Mouse (Mus musculus): ENCODE data around the gene Zbtb38. TPM values are rescaled to one million over a fixed set of nuclear protein-coding genes. Genes with fewer than 3 reads are reported as not detected.

Gene Zbtb38
- total and polyA plus RNA-seq, 2 experiments = 2.9 to 12.4 TPM

DNA sequence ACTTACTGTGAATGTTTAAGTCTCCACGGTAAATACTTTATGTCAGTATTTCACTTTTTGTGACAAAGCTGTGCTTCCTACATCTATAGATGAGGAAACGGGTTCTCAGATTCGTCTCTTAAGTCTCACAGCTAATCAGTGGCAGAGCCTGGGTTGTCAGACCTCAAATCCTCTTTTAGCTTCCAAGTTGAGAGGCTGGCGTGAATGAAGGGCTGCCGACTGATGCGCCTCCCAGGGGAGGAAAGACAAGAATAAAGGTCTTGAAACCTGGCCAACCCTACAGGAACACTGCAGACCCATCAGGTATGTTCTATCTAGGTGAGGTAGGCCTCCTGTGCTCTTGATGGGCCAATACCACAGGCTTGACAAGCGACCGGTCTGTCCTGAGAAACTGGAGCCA lies 761 bp upstream of the Zbtb38 start:
- no peak for TF ChIP-seq CTCF (IDR thresholded peaks at IDR 0.05; ENCODE audit: low read depth, low read length)
- no peaks in the 10 kb centered on the region; the same call in 1 of the 2 replicates for H3K36me3 ChIP-seq (ENCODE audit: control insufficient read depth, insufficient read depth, low read length)
- WGBS = 92% methylated on average over 8 of the region's 8 CpGs
- no peaks in the 10 kb centered on the region for H3K27me3 ChIP-seq (ENCODE audit: control insufficient read depth, insufficient read depth, low read length)
- H3K27ac ChIP-seq (replicated peaks; ENCODE audit: insufficient read depth, low read depth, low read length) = no peak overlapping the region
- DNase-seq (ENCODE audit: extremely low read depth, low read depth, low spot score) = no peak
- H3K79me2 ChIP-seq (ENCODE audit: control insufficient read depth, insufficient read depth, low read length) = no peaks in the 10 kb centered on the region
- H3K9ac ChIP-seq (ENCODE audit: low read depth, low read length) = no peak overlapping the region
- H3K4me3 ChIP-seq (ENCODE audit: insufficient read depth, low read depth, low read length) = no peak overlapping the region
- no peaks in the 10 kb centered on the region for H3K4me1 ChIP-seq (ENCODE audit: control insufficient read depth, insufficient read depth, low read length)

DNA sequence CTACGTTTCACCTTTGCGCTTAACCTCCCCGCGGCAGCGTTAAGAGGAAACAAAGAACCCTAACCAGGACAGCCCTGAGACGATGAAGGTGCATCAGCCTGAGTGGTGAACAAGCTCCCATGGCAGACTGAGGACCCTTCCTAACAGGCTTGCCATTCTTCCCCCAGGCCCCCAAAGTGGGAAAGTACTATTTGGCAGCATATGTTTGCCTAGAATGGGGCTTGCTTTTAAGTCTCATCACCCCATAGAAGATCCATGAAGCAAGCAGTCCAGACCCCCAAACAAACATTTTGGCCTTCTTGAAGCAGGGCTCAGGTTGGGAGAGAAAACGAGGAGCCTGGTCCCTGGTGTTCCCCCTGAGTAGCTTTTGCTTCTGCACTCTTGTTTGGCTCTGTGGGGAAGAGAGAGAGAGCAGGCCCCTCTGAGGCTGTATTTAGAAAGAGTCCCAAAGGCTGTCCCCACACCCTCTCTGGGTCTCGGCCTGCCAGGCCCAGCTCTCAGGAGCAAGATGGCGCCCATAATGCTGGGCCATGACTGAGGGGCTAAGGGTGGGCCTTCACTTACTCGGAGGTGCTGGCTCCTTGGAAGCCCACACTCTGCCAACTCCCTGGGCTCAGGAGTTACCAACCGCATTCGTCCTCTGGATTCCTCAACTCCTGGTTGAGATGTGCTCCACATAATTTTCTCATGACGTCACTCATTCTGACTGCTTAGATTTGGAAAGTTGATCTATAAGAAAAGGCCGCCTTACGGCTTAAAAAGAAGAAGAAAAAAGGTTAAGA lies 619 bp downstream of the Zbtb38 start:
- Histone ChIP-seq H3K79me2 (ENCODE audit: control insufficient read depth, insufficient read depth, low read length) (no peaks in the 10 kb centered on the region), H3K4me1 (ENCODE audit: control insufficient read depth, insufficient read depth, low read length) (no peaks in the 10 kb centered on the region), H3K27ac (replicated peaks; ENCODE audit: insufficient read depth, low read depth, low read length) (peak overlapping the region; percentile 25), H3K4me3 (ENCODE audit: insufficient read depth, low read depth, low read length) (peak overlapping the region; percentile 44), H3K9ac (ENCODE audit: low read depth, low read length) (peak overlapping the region; percentile 25; the same call in 1 of the 2 replicates), H3K36me3 (ENCODE audit: control insufficient read depth, insufficient read depth, low read length) (no peaks in the 10 kb centered on the region; the same call in 1 of the 2 replicates), H3K27me3 (ENCODE audit: control insufficient read depth, insufficient read depth, low read length) (no peaks in the 10 kb centered on the region)
- WGBS = 88% methylated on average over 15 of the region's 15 CpGs
- TF ChIP-seq POLR2A (IDR thresholded peaks at IDR 0.05; ENCODE audit: extremely low read depth, insufficient read depth, low read length) = no peak
- no peak for TF ChIP-seq CTCF (IDR thresholded peaks at IDR 0.05; ENCODE audit: low read depth, low read length)
- no peak for DNase-seq (ENCODE audit: extremely low read depth, low read depth, low spot score)

DNA sequence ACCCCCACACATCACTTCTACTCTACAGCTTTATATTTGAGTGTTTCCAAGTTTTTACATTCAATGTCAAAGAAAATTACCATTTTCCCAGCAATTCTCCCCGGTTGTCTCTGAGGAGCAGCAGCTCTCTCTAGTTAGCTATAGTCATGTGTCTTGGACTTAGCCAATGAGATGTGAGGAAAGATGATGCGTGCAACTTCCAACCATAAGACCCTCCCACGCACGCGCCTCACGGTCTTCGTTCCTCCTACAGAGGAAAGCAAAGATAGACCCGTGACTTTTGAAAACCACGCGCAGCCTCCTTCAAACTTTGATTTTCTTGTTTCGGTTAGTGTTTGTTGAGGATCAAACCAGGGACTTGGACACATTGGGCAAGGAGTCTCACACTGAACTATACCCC lies 2.0 kb downstream of the Zbtb38 start:
- H3K79me2 ChIP-seq (ENCODE audit: control insufficient read depth, insufficient read depth, low read length) = no peaks in the 10 kb centered on the region
- no peak for DNase-seq (ENCODE audit: extremely low read depth, low read depth, low spot score)
- H3K27ac ChIP-seq (replicated peaks; ENCODE audit: insufficient read depth, low read depth, low read length) = no peak overlapping the region
- no peaks in the 10 kb centered on the region for H3K27me3 ChIP-seq (ENCODE audit: control insufficient read depth, insufficient read depth, low read length)
- no peak overlapping the region for H3K4me3 ChIP-seq (ENCODE audit: insufficient read depth, low read depth, low read length)
- no peak for TF ChIP-seq POLR2A (IDR thresholded peaks at IDR 0.05; ENCODE audit: extremely low read depth, insufficient read depth, low read length)
- TF ChIP-seq CTCF (IDR thresholded peaks at IDR 0.05; ENCODE audit: low read depth, low read length) = no peak
- WGBS = 97% methylated on average over 11 of the region's 11 CpGs
- no peaks in the 10 kb centered on the region for H3K4me1 ChIP-seq (ENCODE audit: control insufficient read depth, insufficient read depth, low read length)
- H3K9ac ChIP-seq (ENCODE audit: low read depth, low read length) = no peak overlapping the region
- H3K36me3 ChIP-seq (ENCODE audit: control insufficient read depth, insufficient read depth, low read length) = no peaks in the 10 kb centered on the region; the same call in 1 of the 2 replicates

DNA sequence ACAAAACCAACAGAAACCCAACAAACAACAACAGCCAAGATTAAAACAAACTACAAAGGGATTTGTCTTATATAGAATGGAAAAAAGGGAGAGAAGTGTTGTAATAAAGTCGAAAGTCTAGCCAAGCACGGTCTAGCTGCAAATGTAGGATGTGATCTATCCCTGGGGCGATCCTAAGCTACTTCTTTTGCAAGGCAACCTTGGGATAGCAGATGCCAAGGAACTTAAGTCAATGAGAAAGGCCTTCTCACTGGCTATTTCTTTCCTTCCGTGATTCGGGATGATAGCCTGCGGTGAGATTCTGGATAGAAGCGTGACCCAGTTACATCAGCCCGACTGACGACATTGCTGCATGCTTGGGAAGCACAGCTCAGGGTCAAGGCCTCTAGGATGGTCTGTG lies 6.1 kb downstream of the Zbtb38 start:
- no peak overlapping the region for H3K4me3 ChIP-seq (ENCODE audit: insufficient read depth, low read depth, low read length)
- no peaks in the 10 kb centered on the region for H3K4me1 ChIP-seq (ENCODE audit: control insufficient read depth, insufficient read depth, low read length)
- H3K9ac ChIP-seq (ENCODE audit: low read depth, low read length) = no peak overlapping the region
- WGBS = 95% methylated on average over 9 of the region's 9 CpGs
- DNase-seq (ENCODE audit: extremely low read depth, low read depth, low spot score) = no peak
- 0 out of 2 replicates have a peak, but pooled peaks cover 3% of the 10 kb centered on the region for H3K27me3 ChIP-seq (ENCODE audit: control insufficient read depth, insufficient read depth, low read length)
- TF ChIP-seq POLR2A (IDR thresholded peaks at IDR 0.05; ENCODE audit: extremely low read depth, insufficient read depth, low read length) = no peak
- TF ChIP-seq CTCF (IDR thresholded peaks at IDR 0.05; ENCODE audit: low read depth, low read length) = no peak
- H3K27ac ChIP-seq (replicated peaks; ENCODE audit: insufficient read depth, low read depth, low read length) = no peak overlapping the region
- H3K36me3 ChIP-seq (ENCODE audit: control insufficient read depth, insufficient read depth, low read length) = no peaks in the 10 kb centered on the region; the same call in 1 of the 2 replicates
- no peaks in the 10 kb centered on the region for H3K79me2 ChIP-seq (ENCODE audit: control insufficient read depth, insufficient read depth, low read length)

DNA sequence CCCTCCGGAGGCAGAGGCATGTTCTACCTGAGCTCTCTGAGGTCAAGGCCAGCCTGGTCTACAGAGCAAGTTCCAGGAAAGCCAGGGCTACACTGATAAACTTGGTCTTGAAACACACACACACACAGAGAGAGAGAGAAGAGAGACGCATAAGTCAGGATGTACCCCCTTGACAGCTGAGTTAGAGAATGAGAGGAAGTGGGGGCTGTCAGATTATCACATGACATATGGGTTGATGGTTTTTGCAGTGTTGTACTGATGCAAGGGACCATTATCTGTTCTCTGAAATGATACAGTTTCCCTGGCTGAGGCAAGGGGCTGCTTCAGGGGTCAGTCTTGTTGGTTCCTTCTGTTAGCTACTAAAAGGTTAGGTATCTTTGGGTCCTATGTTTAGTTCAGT lies 7.7 kb downstream of the Zbtb38 start:
- WGBS = 68% methylated on average over 2 of the region's 2 CpGs
- no peak for DNase-seq (ENCODE audit: extremely low read depth, low read depth, low spot score)
- 0 out of 2 replicates have a peak, but pooled peaks cover 3% of the 10 kb centered on the region for H3K27me3 ChIP-seq (ENCODE audit: control insufficient read depth, insufficient read depth, low read length)
- H3K4me1 ChIP-seq (ENCODE audit: control insufficient read depth, insufficient read depth, low read length) = no peaks in the 10 kb centered on the region
- no peak overlapping the region for H3K27ac ChIP-seq (replicated peaks; ENCODE audit: insufficient read depth, low read depth, low read length)
- no peak overlapping the region for H3K4me3 ChIP-seq (ENCODE audit: insufficient read depth, low read depth, low read length)
- no peaks in the 10 kb centered on the region; the same call in 1 of the 2 replicates for H3K36me3 ChIP-seq (ENCODE audit: control insufficient read depth, insufficient read depth, low read length)
- H3K79me2 ChIP-seq (ENCODE audit: control insufficient read depth, insufficient read depth, low read length) = no peaks in the 10 kb centered on the region
- TF ChIP-seq CTCF (IDR thresholded peaks at IDR 0.05; ENCODE audit: low read depth, low read length) = no peak
- no peak for TF ChIP-seq POLR2A (IDR thresholded peaks at IDR 0.05; ENCODE audit: extremely low read depth, insufficient read depth, low read length)
- H3K9ac ChIP-seq (ENCODE audit: low read depth, low read length) = no peak overlapping the region

All from liver, adult 2 months (tissue).